Mouse (Mus musculus) G1E (cell line): ENCODE measurements around the gene Mtif3. TPM values are rescaled to one million over a fixed set of nuclear protein-coding genes. Genes with fewer than 3 reads are reported as not detected.

ENCODE experiments used
- ATAC-seq: 2 replicates; pipeline ENCODE4 v1.8.0; 2016; ENCODE audit warnings: mild to moderate bottlenecking; ENCODE audit not compliant: insufficient number of reproducible peaks, poor library complexity, low FRiP score, severe bottlenecking; ENCODE audit errors: extremely low read depth
- DNase-seq: peaks from one replicate; pipeline ENCODE4 v3.0.0; 2012; ENCODE audit warnings: low spot score
- H3K27me3 ChIP-seq: 2 replicates; pipeline ENCODE4 v1.6.1; 2012; ENCODE audit warnings: mild to moderate bottlenecking, low read length, inconsistent platforms; ENCODE audit not compliant: insufficient read depth
- H3K36me3 ChIP-seq: replicated peaks from 2 replicates; pipeline ENCODE3; 2012; ENCODE audit warnings: mild to moderate bottlenecking, inconsistent platforms
- H3K4me1 ChIP-seq: 2 replicates; pipeline ENCODE4 v1.6.1; 2012; ENCODE audit warnings: low read depth, low read length, inconsistent platforms, mixed read lengths; ENCODE audit not compliant: insufficient read depth
- H3K4me3 ChIP-seq: 2 replicates; pipeline ENCODE4 v1.5.1; 2012; ENCODE audit warnings: low read depth, mild to moderate bottlenecking, inconsistent platforms, low read length, moderate library complexity, mixed read lengths
- H3K9me3 ChIP-seq: replicated peaks from 2 replicates; pipeline ENCODE4 v1.6.1; 2012; ENCODE audit warnings: inconsistent platforms
- CTCF ChIP-seq: IDR thresholded peaks from 2 replicates; pipeline ENCODE4 v1.5.1; 2012; ENCODE audit warnings: low read depth, low read length, inconsistent platforms, mixed read lengths
- GATA1 ChIP-seq: IDR thresholded peaks from 2 replicates; pipeline ENCODE4 v1.6.1; 2012; ENCODE audit warnings: borderline replicate concordance, low read length, inconsistent platforms, mixed read lengths
- GATA2 ChIP-seq: IDR thresholded peaks from 2 replicates; pipeline ENCODE4 v1.6.1; 2012; ENCODE audit warnings: low read depth, low read length, inconsistent platforms, borderline replicate concordance
- POLR2AphosphoS5 ChIP-seq: IDR thresholded peaks from 2 replicates; pipeline ENCODE4 v1.6.1; 2012; ENCODE audit warnings: low read depth, low read length, inconsistent platforms; ENCODE audit not compliant: insufficient replicate concordance
- TAL1 ChIP-seq: conservative IDR thresholded peaks from 2 replicates; pipeline ENCODE4 v1.6.1; 2012; ENCODE audit warnings: low read depth, low read length, inconsistent platforms, mixed read lengths
- polyA plus RNA-seq: library from polyadenylated mRNA; stranded (reverse); fragments of >175 nt; gene quantifications from 2 replicates; pipeline ENCODE4 v1.2.3, GENCODE M21; 2012
- total RNA-seq, 2 experiments: library from RNA; stranded (forward) in 1 of 2; stranded (reverse) in 1 of 2; fragments of 200-1000 nt in 1 of 2; fragments of >200 nt in 1 of 2; fragmentation: Nextera tagmentation in 1 of 2; gene quantifications; 2 replicates each; pipeline ENCODE4 v1.2.3; 2014 to 2017

Gene Mtif3
- total and polyA plus RNA-seq, 3 experiments, result 7.6 to 28.9 (median 14.4) TPM

DNA sequence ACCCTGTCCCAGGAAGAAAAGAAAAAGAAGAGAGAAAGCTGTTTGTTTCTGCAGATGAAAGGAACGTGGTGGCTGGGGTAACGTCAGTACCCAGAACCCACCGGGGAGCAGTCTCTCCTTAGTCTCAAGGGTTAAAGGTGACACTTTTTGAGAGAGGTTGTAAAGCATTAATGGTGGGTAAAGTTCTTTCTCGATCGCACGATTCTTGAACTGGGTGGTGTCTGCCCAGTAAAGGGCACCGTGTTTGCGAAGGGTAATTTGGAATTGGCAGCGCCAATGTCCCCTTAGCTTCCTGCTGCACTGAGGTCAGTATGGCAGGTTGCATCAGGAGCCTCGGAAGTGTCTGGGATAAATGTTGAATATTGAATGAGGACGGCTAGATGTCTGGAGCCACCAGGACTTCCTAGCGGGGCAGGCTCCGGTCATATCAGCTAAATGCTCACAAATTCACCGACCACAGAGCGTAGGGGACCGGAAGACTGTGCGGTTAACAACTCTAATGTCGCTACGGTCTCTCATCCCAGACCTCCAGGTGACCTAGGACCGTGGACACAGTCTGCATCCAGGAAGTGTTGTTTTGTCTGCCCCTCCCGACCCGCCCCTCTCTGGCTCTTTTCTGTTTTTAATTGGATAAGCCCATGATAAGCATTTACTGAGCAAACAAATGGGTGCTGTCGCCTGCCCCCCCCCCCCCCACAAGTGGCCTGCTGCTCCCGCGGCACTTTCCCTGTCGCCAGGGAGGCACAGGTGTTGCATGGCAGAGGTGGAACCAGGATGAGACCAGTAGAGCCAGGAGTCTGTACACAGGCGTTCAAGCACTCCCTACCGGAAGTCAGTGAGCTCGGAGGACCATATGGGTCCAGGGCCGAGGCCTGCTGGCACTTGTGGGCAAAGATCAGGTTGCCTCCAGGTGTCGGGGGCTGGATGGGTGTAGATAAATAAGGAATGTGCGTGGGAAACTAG, 25.8 kb downstream of the Mtif3 start:
- no peak overlapping the region for H3K4me3 ChIP-seq
- no peak for ATAC-seq

DNA sequence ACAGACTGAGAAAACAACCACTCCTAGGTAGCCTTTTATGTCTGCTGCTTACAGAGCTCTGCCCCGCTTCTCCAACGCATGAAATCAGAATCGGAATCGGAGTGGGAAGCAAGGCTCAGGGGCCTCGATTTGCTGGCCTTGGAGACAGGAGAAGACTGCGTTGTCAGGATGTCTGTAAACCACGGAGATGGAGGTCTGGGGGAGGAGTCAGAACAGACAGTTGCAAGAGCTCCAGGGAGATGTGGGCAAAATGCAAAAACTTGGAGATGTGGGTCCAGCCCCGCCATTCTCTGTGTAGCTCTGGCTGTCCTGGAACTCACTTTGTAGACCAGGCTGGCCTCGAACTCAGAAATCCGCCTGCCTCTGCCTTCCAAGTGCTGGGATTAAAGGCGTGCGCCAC, 30.1 kb downstream of the Mtif3 start:
- Histone ChIP-seq H3K4me3 (no peak overlapping the region), H3K36me3 (no peaks in the 10 kb centered on the region), H3K4me1 (no peaks in the 10 kb centered on the region), H3K9me3 (no peaks in the 10 kb centered on the region), H3K27me3 (peaks cover 15% of the 10 kb centered on the region; the same call in 1 of the 2 replicates)
- DNase-seq (no peak), ATAC-seq (no peak)
- no peak for TF ChIP-seq GATA1
- no peak for TF ChIP-seq POLR2AphosphoS5
- no peak for TF ChIP-seq GATA2
- no peak for TF ChIP-seq TAL1
- no peak for TF ChIP-seq CTCF

More for the DNA sequence above, 25.8 kb downstream of the Mtif3 start:
- no peak for DNase-seq
- no peaks in the 10 kb centered on the region for H3K4me1 ChIP-seq
- no peaks in the 10 kb centered on the region for H3K36me3 ChIP-seq
- peaks cover 16% of the 10 kb centered on the region; the same call in 1 of the 2 replicates for H3K27me3 ChIP-seq
- TF ChIP-seq GATA1, result no peak
- no peak for TF ChIP-seq POLR2AphosphoS5
- no peak for TF ChIP-seq TAL1
- TF ChIP-seq CTCF, result no peak
- no peak for TF ChIP-seq GATA2
- peaks cover 4% of the 10 kb centered on the region for H3K9me3 ChIP-seq

DNA sequence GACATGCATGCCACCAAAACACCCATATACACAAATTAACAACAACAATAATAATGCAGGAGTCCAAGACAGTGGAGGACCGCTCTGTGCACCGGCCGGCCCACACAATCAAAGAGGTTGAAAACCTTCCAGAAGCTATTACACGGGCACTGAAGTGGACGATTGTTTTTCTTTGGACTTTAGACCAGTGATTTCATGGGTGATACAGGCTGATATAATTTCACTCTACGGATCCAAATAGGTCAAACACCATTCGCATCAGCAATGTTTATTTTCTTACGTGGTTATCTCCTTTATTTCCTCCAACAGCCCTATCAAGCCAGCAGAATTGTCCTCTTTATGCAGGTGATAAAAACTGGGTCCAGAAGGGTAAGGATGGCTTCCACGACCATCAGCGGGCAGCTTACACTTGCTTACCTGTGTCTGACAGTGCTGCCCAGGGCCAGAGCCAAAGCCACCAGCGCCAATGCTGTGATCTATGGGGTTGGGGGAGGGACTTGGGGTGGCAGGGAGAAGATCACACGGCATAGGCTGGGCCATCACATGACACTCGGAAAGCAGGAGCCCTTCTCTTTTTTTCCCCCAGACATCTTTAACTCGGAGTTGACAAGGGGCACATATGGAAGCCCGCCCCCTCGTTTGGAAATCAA, 31.6 kb downstream of the Mtif3 start:
- no peak overlapping the region for H3K4me3 ChIP-seq
- TF ChIP-seq GATA2, result no peak
- no peak for TF ChIP-seq CTCF
- no peak for TF ChIP-seq TAL1
- no peak for TF ChIP-seq GATA1
- TF ChIP-seq POLR2AphosphoS5, result no peak
- no peaks in the 10 kb centered on the region for H3K9me3 ChIP-seq
- H3K4me1 ChIP-seq, result no peaks in the 10 kb centered on the region
- no peaks in the 10 kb centered on the region for H3K36me3 ChIP-seq
- no peak for ATAC-seq
- H3K27me3 ChIP-seq, result peaks cover 12% of the 10 kb centered on the region; the same call in 1 of the 2 replicates
- no peak for DNase-seq

DNA sequence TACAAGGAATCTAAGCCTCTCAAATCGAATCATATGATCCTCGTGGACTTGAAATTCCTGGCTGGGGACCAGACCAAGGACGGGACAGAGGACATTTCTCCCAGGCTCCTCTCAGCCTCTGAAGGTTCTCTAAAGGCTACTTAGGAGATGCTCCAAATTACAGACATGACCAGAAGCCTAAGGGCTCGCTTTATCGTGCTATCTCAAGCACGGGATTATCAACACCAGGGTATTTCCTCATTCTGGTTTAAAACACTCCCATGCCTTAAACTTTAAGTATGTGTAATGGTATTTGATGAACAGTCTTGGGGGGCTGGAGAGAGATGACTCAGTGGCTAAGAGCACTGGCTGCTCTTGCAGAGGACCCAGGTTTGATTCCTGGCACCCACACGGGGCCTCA, 32.2 kb downstream of the Mtif3 start:
- H3K27me3 ChIP-seq, result peaks cover 15% of the 10 kb centered on the region
- DNase-seq (no peak), ATAC-seq (no peak)
- TF ChIP-seq GATA2 (no peak), TAL1 (no peak), CTCF (no peak), GATA1 (no peak), POLR2AphosphoS5 (no peak)
- H3K9me3 ChIP-seq, result no peaks in the 10 kb centered on the region
- no peaks in the 10 kb centered on the region for H3K4me1 ChIP-seq
- H3K4me3 ChIP-seq, result no peak overlapping the region
- no peaks in the 10 kb centered on the region for H3K36me3 ChIP-seq

DNA sequence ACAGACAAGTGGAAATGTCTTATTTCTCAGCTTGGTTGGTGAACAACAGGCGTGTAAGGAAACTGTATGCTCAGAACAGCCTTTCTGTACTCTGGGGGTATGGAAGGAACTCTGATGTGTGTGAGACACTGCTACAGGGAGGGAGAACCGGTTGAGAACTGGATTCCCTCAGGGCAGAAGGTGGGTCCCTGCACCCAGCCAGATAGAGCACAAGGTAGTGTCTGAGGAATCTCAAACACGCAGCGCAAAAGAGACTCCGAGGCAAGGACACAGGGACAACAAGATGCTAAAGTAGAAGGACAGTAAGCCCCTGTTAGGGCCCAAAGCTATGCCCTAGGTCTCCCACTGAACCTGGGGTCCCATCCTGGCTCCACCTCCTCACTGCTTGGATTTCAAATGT, 36.9 kb downstream of the Mtif3 start:
- TF ChIP-seq CTCF (no peak), GATA1 (no peak), GATA2 (no peak), TAL1 (no peak), POLR2AphosphoS5 (no peak)
- Histone ChIP-seq H3K27me3 (peaks cover 4% of the 10 kb centered on the region; the same call in 1 of the 2 replicates), H3K36me3 (no peaks in the 10 kb centered on the region), H3K9me3 (no peaks in the 10 kb centered on the region), H3K4me3 (no peak overlapping the region), H3K4me1 (no peaks in the 10 kb centered on the region)
- ATAC-seq, result no peak
- no peak for DNase-seq

DNA sequence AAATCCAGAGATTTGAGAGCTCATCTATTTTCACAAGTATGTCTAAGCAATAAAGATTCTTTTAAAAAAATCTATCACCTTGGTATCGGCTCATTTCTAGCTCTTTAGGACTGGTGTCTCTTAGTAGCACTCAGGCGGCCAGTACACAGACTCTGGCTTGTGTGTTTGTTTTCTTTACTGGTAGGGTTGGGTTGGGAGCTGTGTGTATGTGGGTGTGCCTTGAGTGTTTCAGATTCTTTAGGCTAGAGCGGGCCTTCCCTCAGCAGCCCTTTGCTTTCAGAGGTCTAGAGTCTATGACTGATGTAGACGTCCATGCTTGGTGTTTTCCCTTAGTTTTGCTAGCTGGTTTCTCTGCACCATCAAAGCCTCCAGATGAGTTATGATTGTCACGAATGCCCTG, 40.1 kb downstream of the Mtif3 start:
- no peaks in the 10 kb centered on the region for H3K36me3 ChIP-seq
- DNase-seq (no peak), ATAC-seq (no peak)
- H3K9me3 ChIP-seq, result no peaks in the 10 kb centered on the region
- TF ChIP-seq TAL1 (no peak), CTCF (no peak), POLR2AphosphoS5 (no peak), GATA2 (no peak), GATA1 (no peak)
- peaks cover 6% of the 10 kb centered on the region for H3K27me3 ChIP-seq
- H3K4me3 ChIP-seq, result no peak overlapping the region
- no peaks in the 10 kb centered on the region for H3K4me1 ChIP-seq
